Mouse (Mus musculus) ES-Bruce4 (cell line): ENCODE measurements at regions not wholly inside any gene's neighbourhood (a gene's known extent, or its start where the extent isn't known, plus 50 kb on each side); places are given as distances from the start of the nearest gene placed in this dataset.

Source experiments
- CTCF ChIP-seq: IDR thresholded peaks from one replicate; pipeline ENCODE4 v1.8.1; 2011; ENCODE audit warnings: low read depth, low read length
- POLR2A ChIP-seq: IDR thresholded peaks from one replicate; pipeline ENCODE4 v1.8.1; 2011; ENCODE audit warnings: low read length; ENCODE audit not compliant: insufficient read depth

DNA sequence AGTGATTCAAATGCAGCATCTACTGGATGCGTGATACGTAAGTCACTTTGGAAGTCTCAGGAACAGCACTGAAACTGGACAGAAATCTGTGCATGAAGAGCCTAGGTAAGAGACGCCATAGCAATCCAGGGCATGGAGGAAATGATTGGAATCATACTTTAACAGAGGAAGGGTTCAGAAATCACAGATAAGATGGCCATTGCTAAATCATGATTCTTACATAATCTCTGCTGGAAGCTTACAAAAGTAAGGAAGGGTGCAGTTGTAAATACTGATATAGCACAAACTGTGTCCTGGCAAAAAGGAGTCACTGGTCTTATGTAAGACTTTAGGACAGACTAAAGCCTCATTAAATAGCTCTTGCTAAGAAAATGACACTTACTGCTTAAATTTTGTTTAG lies 474.8 kb upstream of the Zic4 start:
- TF ChIP-seq CTCF: no peak
- no peak for TF ChIP-seq POLR2A
